Mouse (Mus musculus): ENCODE data around the gene Mki67. TPM values are rescaled to one million over a fixed set of nuclear protein-coding genes. Genes with fewer than 3 reads are reported as not detected.

The Mki67 gene
- total RNA-seq, 2 experiments from 2014 or later: 33.3 to 39.2 TPM

Other genes with a start within 250 kb of the Mki67 start
- not detected for gene Clrn3, start 187.7 kb downstream of the Mki67 start, total RNA-seq (2021)
- 1 to 10 TPM; 5.0 to 6.1 TPM for gene Ptpre, start 178.9 kb downstream of the Mki67 start, total RNA-seq (2021)

Measured in heart, postnatal 10 days (tissue).